Mouse (Mus musculus) neural tube, embryonic 10.5 days (tissue): ENCODE data around the gene Ipo4.

Experiments used
- DNase-seq: peaks from one replicate; pipeline ENCODE4 v3.0.0-alpha.2; 2017; ENCODE audit warnings: low spot score; ENCODE audit errors: extremely low spot score

Ipo4 gene

GRCm38 (mm10) chr14:55590748-55591330, 44.9 kb downstream of the Ipo4 start, which contains the start of gene Psme2:
Gene Psme2 (minus strand): TSS chr14:55591113.
- peak; percentile 86 for DNase-seq

GRCm38 (mm10) chr14:55589771-55590448, 45.8 kb downstream of the Ipo4 start:
- DNase-seq = no peak

GRCm38 (mm10) chr14:55589271-55589670, 46.5 kb downstream of the Ipo4 start:
- no peak for DNase-seq

- DNase-seq = no peak
These were observed 49.6 kb downstream of the Ipo4 start for GRCm38 (mm10) chr14:55586149-55586548.

- no peak for DNase-seq
These were observed 50.2 kb downstream of the Ipo4 start for GRCm38 (mm10) chr14:55585566-55585960.

- DNase-seq = peak; percentile 64
These were observed 50.8 kb downstream of the Ipo4 start, which contains the start of gene Emc9 for GRCm38 (mm10) chr14:55584702-55585565. Gene Emc9 (minus strand): TSS chr14:55585302.

GRCm38 (mm10) chr14:55584303-55584701, 51.5 kb downstream of the Ipo4 start:
- no peak for DNase-seq

- DNase-seq = no peak
These were observed 53.6 kb downstream of the Ipo4 start for GRCm38 (mm10) chr14:55581981-55582681.

- no peak for DNase-seq
These were observed 55.0 kb downstream of the Ipo4 start for GRCm38 (mm10) chr14:55580731-55581130.

- DNase-seq = no peak
These were observed 56.0 kb downstream of the Ipo4 start for GRCm38 (mm10) chr14:55579511-55580496.

GRCm38 (mm10) chr14:55578668-55579269, 57.0 kb downstream of the Ipo4 start:
- DNase-seq = no peak

- peak; percentile 74 for DNase-seq
These were observed 57.7 kb downstream of the Ipo4 start, which contains the start of gene Psme1 for GRCm38 (mm10) chr14:55577871-55578667. Gene Psme1 (plus strand): TSS chr14:55578123.

GRCm38 (mm10) chr14:55576376-55576775, 59.4 kb downstream of the Ipo4 start:
- DNase-seq = no peak

GRCm38 (mm10) chr14:55575711-55576110, 60.0 kb downstream of the Ipo4 start:
- DNase-seq = no peak
